Mouse (Mus musculus) C2C12 (cell line): ENCODE data around the gene Alox5. TPM values are rescaled to one million over a fixed set of nuclear protein-coding genes. Genes with fewer than 3 reads are reported as not detected.

Experiments
- H3K27me3 ChIP-seq: one replicate; pipeline ENCODE4 v1.6.1; 2011; ENCODE audit not compliant: control insufficient read depth, insufficient read depth, insufficient read length
- H3K36me3 ChIP-seq: one replicate; pipeline ENCODE4 v1.6.1; 2011; ENCODE audit not compliant: control insufficient read depth, insufficient read depth
- H3K4me3 ChIP-seq: one replicate; pipeline ENCODE4 v1.5.1; 2011; ENCODE audit warnings: mild to moderate bottlenecking, control low read depth; ENCODE audit not compliant: poor library complexity, insufficient read depth, severe bottlenecking
- H3K79me2 ChIP-seq: one replicate; pipeline ENCODE4 v1.6.1; 2011; ENCODE audit not compliant: control insufficient read depth, insufficient read depth
- H3K79me3 ChIP-seq: one replicate; pipeline ENCODE4 v1.6.1; 2011; ENCODE audit warnings: low read depth, control low read depth
- H3ac ChIP-seq: one replicate; pipeline ENCODE3; 2011; ENCODE audit warnings: low read depth; ENCODE audit not compliant: control insufficient read depth, insufficient read length
- CEBPB ChIP-seq: IDR thresholded peaks from one replicate; pipeline ENCODE4 v1.6.1; 2011; ENCODE audit warnings: low read depth, mild to moderate bottlenecking, control low read depth, moderate library complexity
- CTCF ChIP-seq: IDR thresholded peaks from one replicate; pipeline ENCODE4 v1.5.1; 2011; ENCODE audit not compliant: control insufficient read depth, insufficient read depth, insufficient read length
- FOSL1 ChIP-seq: IDR thresholded peaks from one replicate; pipeline ENCODE4 v1.8.0; 2011; ENCODE audit warnings: mild to moderate bottlenecking, low read length; ENCODE audit not compliant: poor library complexity, insufficient read depth, severe bottlenecking
- MAX ChIP-seq: IDR thresholded peaks from one replicate; pipeline ENCODE4 v1.6.1; 2011; ENCODE audit warnings: mild to moderate bottlenecking, control low read depth
- MYOD1 ChIP-seq: IDR thresholded peaks from one replicate; pipeline ENCODE4 v1.6.1; 2011; ENCODE audit warnings: low read depth; ENCODE audit not compliant: control insufficient read depth, insufficient read length
- MYOG ChIP-seq: IDR thresholded peaks from one replicate; pipeline ENCODE4 v1.6.1; 2011; ENCODE audit not compliant: control insufficient read depth, insufficient read length; ENCODE audit errors: extremely low read depth
- USF1 ChIP-seq: IDR thresholded peaks from one replicate; pipeline ENCODE4 v1.6.1; 2011; ENCODE audit warnings: low read depth, mild to moderate bottlenecking, control low read depth, moderate library complexity
- polyA plus RNA-seq: library from polyadenylated mRNA; unstranded; fragments of >200 nt; fragmentation: generic; extraction: Trizol; gene quantifications from one replicate; pipeline ENCODE4 v1.2.1, GENCODE M21; 2012; ENCODE audit warnings: missing spikeins

The Alox5 gene
- polyA plus RNA-seq, 1 experiment: 7.1 TPM

- Histone ChIP-seq H3K79me2 (no peaks in the 10 kb centered on the region), H3K79me3 (no peaks in the 10 kb centered on the region), H3K36me3 (no peaks in the 10 kb centered on the region), H3K4me3 (no peak overlapping the region), H3ac (no peak overlapping the region), H3K27me3 (no peaks in the 10 kb centered on the region)
- TF ChIP-seq CTCF (no peak), MYOG (no peak), MAX (no peak), MYOD1 (no peak)
Observed at GRCm38 (mm10) chr6:116486833-116487232, 25.9 kb upstream of the Alox5 start.

GRCm38 (mm10) chr6:116485081-116485480 lies 24.1 kb upstream of the Alox5 start:
- TF ChIP-seq MYOG: no peak
- TF ChIP-seq MYOD1: no peak
- no peak for TF ChIP-seq FOSL1
- no peak for TF ChIP-seq MAX
- TF ChIP-seq CTCF: no peak
- no peak for TF ChIP-seq CEBPB
- TF ChIP-seq USF1: no peak
- Histone ChIP-seq H3K79me3 (no peaks in the 10 kb centered on the region), H3K4me3 (no peak overlapping the region), H3K36me3 (no peaks in the 10 kb centered on the region), H3ac (no peak overlapping the region), H3K79me2 (no peaks in the 10 kb centered on the region), H3K27me3 (no peaks in the 10 kb centered on the region)

- Histone ChIP-seq H3K27me3 (no peaks in the 10 kb centered on the region), H3ac (no peak overlapping the region), H3K4me3 (no peak overlapping the region), H3K79me2 (no peaks in the 10 kb centered on the region), H3K36me3 (no peaks in the 10 kb centered on the region), H3K79me3 (no peaks in the 10 kb centered on the region)
- TF ChIP-seq MYOG (no peak), FOSL1 (no peak), CEBPB (no peak), MYOD1 (no peak), CTCF (no peak)
Observed at GRCm38 (mm10) chr6:116468081-116468480, 7.1 kb upstream of the Alox5 start.

- no peak overlapping the region for H3ac ChIP-seq
- TF ChIP-seq MAX (no peak), USF1 (no peak), CTCF (no peak), MYOG (no peak), CEBPB (no peak), MYOD1 (no peak), FOSL1 (no peak)
- no peaks in the 10 kb centered on the region for H3K79me2 ChIP-seq
- H3K4me3 ChIP-seq: no peak overlapping the region
- H3K27me3 ChIP-seq: no peaks in the 10 kb centered on the region
- H3K79me3 ChIP-seq: no peaks in the 10 kb centered on the region
- H3K36me3 ChIP-seq: no peaks in the 10 kb centered on the region
Observed at GRCm38 (mm10) chr6:116459232-116459631, 1.7 kb downstream of the Alox5 start.

- no peak for TF ChIP-seq MYOD1
- TF ChIP-seq MAX: no peak
- TF ChIP-seq FOSL1: no peak
- no peak for TF ChIP-seq USF1
- TF ChIP-seq MYOG: no peak
- Histone ChIP-seq H3K79me3 (no peaks in the 10 kb centered on the region), H3K36me3 (no peaks in the 10 kb centered on the region), H3K79me2 (no peaks in the 10 kb centered on the region), H3K27me3 (no peaks in the 10 kb centered on the region), H3ac (no peak overlapping the region), H3K4me3 (no peak overlapping the region)
Observed at GRCm38 (mm10) chr6:116458728-116459127, 2.2 kb downstream of the Alox5 start.

- Histone ChIP-seq H3K79me2 (no peaks in the 10 kb centered on the region), H3K36me3 (no peaks in the 10 kb centered on the region), H3K79me3 (no peaks in the 10 kb centered on the region), H3K27me3 (no peaks in the 10 kb centered on the region), H3K4me3 (no peak overlapping the region), H3ac (no peak overlapping the region)
- TF ChIP-seq USF1 (no peak), CEBPB (peak; percentile 3), FOSL1 (no peak), MAX (no peak), CTCF (no peak), MYOG (no peak), MYOD1 (no peak)
Observed at GRCm38 (mm10) chr6:116456482-116456881, 4.5 kb downstream of the Alox5 start.
